Mouse (Mus musculus) CH12.LX (cell line): Measurements from ENCODE around the gene Aoc3.

ENCODE experiments used
- BHLHE40 ChIP-seq: IDR thresholded peaks from 2 replicates; pipeline ENCODE4 v1.6.1; 2011; ENCODE audit warnings: mild to moderate bottlenecking, low read depth, low read length, improper control_type of control experiment
- CHD2 ChIP-seq: IDR thresholded peaks from 2 replicates; pipeline ENCODE4 v1.6.1; 2011; ENCODE audit warnings: low read length, improper control_type of control experiment
- CTCF ChIP-seq, 2 experiments: IDR thresholded peaks in 1 of 2; conservative IDR thresholded peaks in 1 of 2; 2 replicates each; pipeline ENCODE4 v1.5.1; 2011 to 2012; ENCODE audit warnings: low read depth in 2 of 2, low read length in 2 of 2, improper control_type of control experiment in 1 of 2, inconsistent platforms in 1 of 2, mild to moderate bottlenecking in 1 of 2, moderate library complexity in 1 of 2
- E2F4 ChIP-seq: IDR thresholded peaks from 2 replicates; pipeline ENCODE4 v1.6.1; 2011; ENCODE audit warnings: low read depth, low read length, improper control_type of control experiment; ENCODE audit not compliant: insufficient replicate concordance
- HCFC1 ChIP-seq: IDR thresholded peaks from 2 replicates; pipeline ENCODE4 v1.6.1; 2012; ENCODE audit warnings: low read depth, mild to moderate bottlenecking, inconsistent platforms, low read length, improper control_type of control experiment
- JUND ChIP-seq: conservative IDR thresholded peaks from 2 replicates; pipeline ENCODE4 v1.6.1; 2011; ENCODE audit warnings: low read depth, low read length, improper control_type of control experiment
- MAZ ChIP-seq: IDR thresholded peaks from 2 replicates; pipeline ENCODE4 v1.6.1; 2012; ENCODE audit warnings: low read depth, mild to moderate bottlenecking, inconsistent platforms, low read length, improper control_type of control experiment, moderate library complexity
- MEF2A ChIP-seq: IDR thresholded peaks from 2 replicates; pipeline ENCODE4 v1.6.1; 2014; ENCODE audit warnings: low read depth, mild to moderate bottlenecking, inconsistent platforms, low read length, improper control_type of control experiment, borderline replicate concordance
- MYC ChIP-seq: IDR thresholded peaks from 2 replicates; pipeline ENCODE4 v1.6.1; 2011; ENCODE audit warnings: low read depth, mild to moderate bottlenecking, improper control_type of control experiment, low read length
- POLR2A ChIP-seq: IDR thresholded peaks from 2 replicates; pipeline ENCODE4 v1.6.1; 2011; ENCODE audit warnings: low read depth, mild to moderate bottlenecking, improper control_type of control experiment, low read length
- RAD21 ChIP-seq: IDR thresholded peaks from 2 replicates; pipeline ENCODE4 v1.6.1; 2011; ENCODE audit warnings: low read depth, mild to moderate bottlenecking, low read length, improper control_type of control experiment, moderate library complexity
- ZKSCAN1 ChIP-seq: IDR thresholded peaks from 2 replicates; pipeline ENCODE4 v1.6.1; 2012; ENCODE audit warnings: low read depth, inconsistent platforms, low read length, improper control_type of control experiment, borderline replicate concordance
- ZNF384 ChIP-seq: IDR thresholded peaks from 2 replicates; pipeline ENCODE4 v1.6.1; 2012; ENCODE audit warnings: low read depth, low read length, improper control_type of control experiment, inconsistent platforms

DNA sequence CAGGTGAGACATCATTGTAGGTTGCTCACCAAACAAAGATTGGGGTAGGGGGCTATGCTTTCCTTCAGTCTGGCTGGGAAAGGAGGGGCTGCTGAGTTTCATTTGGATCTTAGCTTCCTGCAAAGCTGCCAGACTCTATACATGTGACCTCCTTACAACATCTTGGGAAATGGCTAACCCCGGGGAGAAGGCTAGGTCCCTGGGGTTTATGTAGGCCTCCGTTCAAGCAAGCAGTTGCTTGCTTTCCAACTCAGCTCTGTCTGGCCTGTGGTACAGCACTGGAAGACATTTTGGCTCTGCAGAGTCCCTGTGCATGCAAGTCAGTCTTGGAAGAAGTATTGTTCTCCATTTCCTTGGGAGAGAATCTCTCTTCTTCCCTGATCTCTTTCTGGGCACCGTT lies 2.1 kb downstream of the Aoc3 start:
- TF ChIP-seq CTCF (conservative IDR thresholded peaks at IDR 0.05 in 1 of 2, IDR thresholded peaks at IDR 0.05 in 1 of 2; ENCODE audit: low read depth in 2 of 2, low read length in 2 of 2) = no peak
- TF ChIP-seq HCFC1 = no peak
- TF ChIP-seq E2F4 = no peak
- TF ChIP-seq MAZ = no peak
- no peak for TF ChIP-seq MEF2A
- TF ChIP-seq ZNF384 = no peak
- no peak for TF ChIP-seq RAD21
- no peak for TF ChIP-seq POLR2A
- TF ChIP-seq BHLHE40 = no peak
- TF ChIP-seq ZKSCAN1 = no peak
- TF ChIP-seq CHD2 = no peak
- no peak for TF ChIP-seq MYC
- TF ChIP-seq JUND = no peak
